Mouse (Mus musculus): ENCODE results near the gene Csnk1g1. TPM values are rescaled to one million over a fixed set of nuclear protein-coding genes. Genes with fewer than 3 reads are reported as not detected.

Csnk1g1 gene
- total RNA-seq, 1 experiment = 23.5 TPM

- H3K27ac ChIP-seq (ENCODE audit: insufficient read depth, low read depth, low read length, poor library complexity, severe bottlenecking) = peak within 1 kb of the TSS; percentile 35; the same call in 1 of the 2 replicates
- peak; percentile 82 for TF ChIP-seq HCFC1 (IDR thresholded peaks at IDR 0.05; ENCODE audit: borderline replicate concordance, insufficient read depth, low read length)
- no peak for TF ChIP-seq ZNF384 (IDR thresholded peaks at IDR 0.05; ENCODE audit: low read depth, low read length)
- in situ Hi-C loops (cut with MboI; ENCODE audit: low sequenced_read_pairs in 2 of 2, unreplicated experiment in 2 of 2) = no loop called here
Measured at GRCm38 (mm10) chr9:66059583-66060307, 151.0 kb downstream of the Csnk1g1 start, which contains the start of gene Ppib. Gene Ppib (plus strand): TSS chr9:66060222.

DNA sequence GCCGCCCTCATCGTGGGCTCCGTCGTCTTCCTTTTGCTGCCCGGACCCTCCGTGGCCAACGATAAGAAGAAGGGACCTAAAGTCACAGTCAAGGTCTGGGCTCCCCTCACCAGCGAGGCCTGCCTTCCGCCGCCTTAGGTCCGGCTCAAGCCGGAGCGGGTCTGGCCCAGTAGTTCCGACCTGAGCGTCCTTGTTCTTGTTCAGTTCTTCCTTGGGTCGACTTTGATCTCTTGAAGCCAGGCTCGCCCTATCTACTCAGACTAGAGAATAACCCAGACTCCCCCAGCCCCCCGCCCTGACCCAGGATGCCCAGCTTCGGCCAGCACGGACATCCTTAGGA, 151.6 kb downstream of the Csnk1g1 start:
- in situ Hi-C loops (cut with MboI; ENCODE audit: low sequenced_read_pairs in 2 of 2, unreplicated experiment in 2 of 2) = no loop called here

More at GRCm38 (mm10) chr9:66059583-66060307, 151.0 kb downstream of the Csnk1g1 start, which contains the start of gene Ppib:
- Histone ChIP-seq H3K4me3 (ENCODE audit: insufficient read depth in 1 of 2, low read depth in 1 of 2, low read length in 2 of 2, poor library complexity in 1 of 2, severe bottlenecking in 1 of 2) (peak within 1 kb of the TSS; percentile 92 to 93), H3K9ac (ENCODE audit: insufficient read depth, low read depth, low read length, poor library complexity, severe bottlenecking) (peak within 1 kb of the TSS; percentile 93), H3K36me3 (ENCODE audit: control insufficient read depth, insufficient read depth, low read length, poor library complexity, severe bottlenecking) (peaks cover 23% of the 10 kb centered on the region), H3K4me1 (ENCODE audit: control insufficient read depth in 2 of 2, insufficient read depth in 2 of 2, low read length in 2 of 2, poor library complexity in 1 of 2) (peaks cover 0 to 3% of the 10 kb centered on the region in 2 experiments; a peak in 2 of 4 replicates), H3K9me3 (ENCODE audit: control insufficient read depth, insufficient read depth, low read depth, low read length) (no peaks in the 10 kb centered on the region)
- DNase-seq (ENCODE audit: low read depth, low spot score) = peak; percentile 89

GRCm38 (mm10) chr9:66060986-66061385, 152.3 kb downstream of the Csnk1g1 start:
- Histone ChIP-seq H3K36me3 (ENCODE audit: control insufficient read depth, insufficient read depth, low read length, poor library complexity, severe bottlenecking) (peaks cover 33% of the 10 kb centered on the region), H3K4me1 (ENCODE audit: control insufficient read depth in 2 of 2, insufficient read depth in 2 of 2, low read length in 2 of 2, poor library complexity in 1 of 2) (peaks cover 0 to 3% of the 10 kb centered on the region in 2 experiments; a peak in 2 of 4 replicates), H3K9ac (ENCODE audit: insufficient read depth, low read depth, low read length, poor library complexity, severe bottlenecking) (peak overlapping the region; percentile 93; the same call in 1 of the 2 replicates), H3K27ac (ENCODE audit: insufficient read depth, low read depth, low read length, poor library complexity, severe bottlenecking) (no peak overlapping the region), H3K4me3 (ENCODE audit: insufficient read depth in 1 of 2, low read depth in 1 of 2, low read length in 2 of 2, poor library complexity in 1 of 2, severe bottlenecking in 1 of 2) (peak overlapping the region; percentile 92 to 93), H3K9me3 (ENCODE audit: control insufficient read depth, insufficient read depth, low read depth, low read length) (no peaks in the 10 kb centered on the region)
- TF ChIP-seq HCFC1 (IDR thresholded peaks at IDR 0.05; ENCODE audit: borderline replicate concordance, insufficient read depth, low read length) = no peak
- no peak for TF ChIP-seq MAFK (IDR thresholded peaks at IDR 0.05; ENCODE audit: insufficient read depth, low read depth, low read length)
- no peak for TF ChIP-seq CHD2 (IDR thresholded peaks at IDR 0.05; ENCODE audit: low read depth, low read length)
- no peak for TF ChIP-seq ZNF384 (IDR thresholded peaks at IDR 0.05; ENCODE audit: low read depth, low read length)
- TF ChIP-seq ZC3H11A (IDR thresholded peaks at IDR 0.05; ENCODE audit: borderline replicate concordance, low read depth, low read length) = no peak
- no peak for DNase-seq (ENCODE audit: low read depth, low spot score)
- in situ Hi-C loops (cut with MboI; ENCODE audit: low sequenced_read_pairs in 2 of 2, unreplicated experiment in 2 of 2) = no loop called here

More for the DNA sequence above, 151.6 kb downstream of the Csnk1g1 start:
- 0 out of 2 replicates have a peak, but pooled peaks have one; percentile 4 for TF ChIP-seq HCFC1 (IDR thresholded peaks at IDR 0.05; ENCODE audit: borderline replicate concordance, insufficient read depth, low read length)
- TF ChIP-seq CHD2 (IDR thresholded peaks at IDR 0.05; ENCODE audit: low read depth, low read length) = no peak
- DNase-seq (ENCODE audit: low read depth, low spot score) = no peak
- peaks cover 0 to 3% of the 10 kb centered on the region in 2 experiments; a peak in 2 of 4 replicates for H3K4me1 ChIP-seq (ENCODE audit: control insufficient read depth in 2 of 2, insufficient read depth in 2 of 2, low read length in 2 of 2, poor library complexity in 1 of 2)
- H3K4me3 ChIP-seq (ENCODE audit: insufficient read depth in 1 of 2, low read depth in 1 of 2, low read length in 2 of 2, poor library complexity in 1 of 2, severe bottlenecking in 1 of 2) = peak overlapping the region; percentile 92 to 93
- H3K27ac ChIP-seq (ENCODE audit: insufficient read depth, low read depth, low read length, poor library complexity, severe bottlenecking) = peak overlapping the region; percentile 35; the same call in 1 of the 2 replicates
- no peaks in the 10 kb centered on the region for H3K9me3 ChIP-seq (ENCODE audit: control insufficient read depth, insufficient read depth, low read depth, low read length)
- H3K9ac ChIP-seq (ENCODE audit: insufficient read depth, low read depth, low read length, poor library complexity, severe bottlenecking) = peak overlapping the region; percentile 93
- H3K36me3 ChIP-seq (ENCODE audit: control insufficient read depth, insufficient read depth, low read length, poor library complexity, severe bottlenecking) = peaks cover 26% of the 10 kb centered on the region

- Histone ChIP-seq H3K9ac (ENCODE audit: insufficient read depth, low read depth, low read length, poor library complexity, severe bottlenecking) (peak overlapping the region; percentile 93; the same call in 1 of the 2 replicates), H3K4me3 (ENCODE audit: insufficient read depth in 1 of 2, low read depth in 1 of 2, low read length in 2 of 2, poor library complexity in 1 of 2, severe bottlenecking in 1 of 2) (no peak overlapping the region), H3K9me3 (ENCODE audit: control insufficient read depth, insufficient read depth, low read depth, low read length) (no peaks in the 10 kb centered on the region), H3K36me3 (ENCODE audit: control insufficient read depth, insufficient read depth, low read length, poor library complexity, severe bottlenecking) (peaks cover 40% of the 10 kb centered on the region), H3K27ac (ENCODE audit: insufficient read depth, low read depth, low read length, poor library complexity, severe bottlenecking) (no peak overlapping the region), H3K4me1 (ENCODE audit: control insufficient read depth in 2 of 2, insufficient read depth in 2 of 2, low read length in 2 of 2, poor library complexity in 1 of 2) (peaks cover 0 to 3% of the 10 kb centered on the region in 2 experiments; a peak in 2 of 4 replicates)
- TF ChIP-seq MAFK (IDR thresholded peaks at IDR 0.05; ENCODE audit: insufficient read depth, low read depth, low read length) = no peak
- TF ChIP-seq ZC3H11A (IDR thresholded peaks at IDR 0.05; ENCODE audit: borderline replicate concordance, low read depth, low read length) = no peak
- no peak for TF ChIP-seq HCFC1 (IDR thresholded peaks at IDR 0.05; ENCODE audit: borderline replicate concordance, insufficient read depth, low read length)
- TF ChIP-seq ZNF384 (IDR thresholded peaks at IDR 0.05; ENCODE audit: low read depth, low read length) = no peak
- no peak for TF ChIP-seq CHD2 (IDR thresholded peaks at IDR 0.05; ENCODE audit: low read depth, low read length)
- DNase-seq (ENCODE audit: low read depth, low spot score) = no peak
- in situ Hi-C loops (cut with MboI; ENCODE audit: low sequenced_read_pairs in 2 of 2, unreplicated experiment in 2 of 2) = no loop called here
Measured at GRCm38 (mm10) chr9:66061656-66062055, 152.9 kb downstream of the Csnk1g1 start.
